15 mouse cellular contexts compared by ENCODE assay signal in the genomic region with DNA sequence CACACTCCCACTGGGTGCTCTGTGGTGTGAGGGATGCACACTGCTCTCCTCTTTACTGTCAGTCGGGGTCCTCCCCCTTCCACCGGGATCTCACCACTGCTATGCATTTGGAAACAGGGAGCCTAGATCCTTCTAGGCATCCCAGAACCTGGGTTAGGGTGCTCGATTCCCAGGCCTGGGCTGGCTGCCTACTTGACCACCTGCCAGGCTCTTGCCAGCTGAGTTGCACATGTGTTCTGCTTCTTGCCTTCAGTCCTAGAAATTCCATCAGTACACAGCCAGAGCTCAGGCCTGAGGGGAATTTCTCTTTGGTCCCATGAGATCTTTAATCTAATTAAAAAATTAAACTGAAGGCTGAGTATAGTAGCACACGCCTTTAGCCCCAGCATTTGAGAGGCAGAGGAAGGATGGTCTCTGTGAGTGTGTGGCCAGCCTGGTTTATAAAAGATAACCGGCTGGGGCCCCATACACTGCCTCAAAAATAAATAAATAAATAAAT. TPM values are rescaled to one million over a fixed set of nuclear protein-coding genes. Genes with fewer than 3 reads are reported as not detected.
DNase-seq lines count a peak whose midpoint lies in the region; ATAC-seq lines count a peak whose summit lies in the region.
"Had no signal": no experiment of that assay in that cellular context is flagged by ENCODE, and none has a peak within 500 bp of the region (broad histone marks: within the 10 kb centered on the region; RNA-seq: fewer than 3 reads in every experiment).

No protein-coding gene starts in this region.

- H3K9me3 ChIP-seq in forebrain, embryonic 12.5 days, result no peaks in the 10 kb centered on the region
- no peaks in the 10 kb centered on the region for H3K9me3 ChIP-seq in forebrain, embryonic 16.5 days (ENCODE audit: control insufficient read depth, low read length)
- H3K9me3 ChIP-seq in hindbrain, embryonic 13.5 days, result no peaks in the 10 kb centered on the region
- H3K9me3 ChIP-seq in hindbrain, embryonic 16.5 days (ENCODE audit: control insufficient read depth, low read length), result no peaks in the 10 kb centered on the region
- H3K9me3 ChIP-seq in embryonic facial prominence, embryonic 12.5 days, result no peaks in the 10 kb centered on the region
- H3K9me3 ChIP-seq: heart, embryonic 12.5 days; liver, embryonic 12.5 days had no signal

- peaks cover 23% of the 10 kb centered on the region for H3K4me1 ChIP-seq in forebrain, embryonic 12.5 days
- peaks cover 17% of the 10 kb centered on the region for H3K4me1 ChIP-seq in forebrain, embryonic 16.5 days (replicated peaks; ENCODE audit: control insufficient read depth, insufficient read depth, low read length)
- H3K4me1 ChIP-seq in hindbrain, embryonic 13.5 days (replicated peaks), result peaks cover 18% of the 10 kb centered on the region
- H3K4me1 ChIP-seq in hindbrain, embryonic 16.5 days (ENCODE audit: control insufficient read depth, insufficient read depth, low read depth, low read length), result peaks cover 9% of the 10 kb centered on the region
- H3K4me1 ChIP-seq in embryonic facial prominence, embryonic 12.5 days, result peaks cover 22% of the 10 kb centered on the region

- no peaks in the 10 kb centered on the region for H3K36me3 ChIP-seq in forebrain, embryonic 12.5 days (replicated peaks)
- no peaks in the 10 kb centered on the region for H3K36me3 ChIP-seq in forebrain, embryonic 16.5 days (ENCODE audit: control insufficient read depth, insufficient read depth)
- H3K36me3 ChIP-seq in hindbrain, embryonic 13.5 days, result no peaks in the 10 kb centered on the region
- H3K36me3 ChIP-seq in hindbrain, embryonic 16.5 days (ENCODE audit: control insufficient read depth, insufficient read depth, low read length), result no peaks in the 10 kb centered on the region
- 0 out of 2 replicates have a peak, but pooled peaks cover 6% of the 10 kb centered on the region for H3K36me3 ChIP-seq in embryonic facial prominence, embryonic 12.5 days
- H3K36me3 ChIP-seq: heart, embryonic 12.5 days; liver, embryonic 12.5 days had no signal

- peak overlapping the region; percentile 43; the same call in 1 of the 2 replicates for H3K27ac ChIP-seq in forebrain, embryonic 12.5 days
- H3K27ac ChIP-seq in forebrain, embryonic 16.5 days (ENCODE audit: low read length), result no peak overlapping the region
- H3K27ac ChIP-seq in hindbrain, embryonic 13.5 days, result peak overlapping the region; percentile 52; the same call in 1 of the 2 replicates
- H3K27ac ChIP-seq in hindbrain, embryonic 16.5 days (ENCODE audit: low read depth, low read length), result no peak overlapping the region
- peak overlapping the region; percentile 2; the same call in 1 of the 2 replicates for H3K27ac ChIP-seq in embryonic facial prominence, embryonic 12.5 days
- H3K27ac ChIP-seq: liver, embryonic 12.5 days had no signal

- DNase-seq in 3T3-L1 (ENCODE audit: low read depth, low spot score), result peak; percentile 45
- DNase-seq in left cerebral cortex, postnatal 10 days (ENCODE audit: extremely low spot score in 1 of 2, low spot score in 2 of 2), result no peak
- DNase-seq: cerebellum, adult 18-20 months; layer of hippocampus, postnatal 36 days; lung, postnatal 10 days had no signal

- ATAC-seq in forebrain, embryonic 12.5 days (ENCODE audit: low FRiP score), result no peak
- ATAC-seq in forebrain, embryonic 16.5 days, result no peak
- no peak for ATAC-seq in hindbrain, embryonic 13.5 days (ENCODE audit: low FRiP score)
- no peak for ATAC-seq in hindbrain, embryonic 16.5 days
- ATAC-seq in embryonic facial prominence, embryonic 12.5 days (ENCODE audit: insufficient number of reproducible peaks, insufficient read depth, low FRiP score, low TSS enrichment), result no peak
- ATAC-seq in megakaryocyte, adult 5-6 weeks (ENCODE audit: poor library complexity, severe bottlenecking), result no peak
- ATAC-seq: liver, embryonic 12.5 days had no signal

- intact Hi-C loops in left cerebral cortex, postnatal 10 days (cut with DNase I), result no loop called here

- no peak overlapping the region for H3K4me3 ChIP-seq in forebrain, embryonic 12.5 days (replicated peaks)
- no peak overlapping the region for H3K4me3 ChIP-seq in forebrain, embryonic 16.5 days (replicated peaks; ENCODE audit: low read length)
- H3K4me3 ChIP-seq in hindbrain, embryonic 13.5 days, result no peak overlapping the region
- no peak overlapping the region for H3K4me3 ChIP-seq in hindbrain, embryonic 16.5 days (ENCODE audit: low read length)
- H3K4me3 ChIP-seq in embryonic facial prominence, embryonic 12.5 days, result no peak overlapping the region
- H3K4me3 ChIP-seq: heart, embryonic 12.5 days; liver, embryonic 12.5 days had no signal

- WGBS in forebrain, embryonic 12.5 days, result 74% methylated on average over 5 of the region's 5 CpGs
- WGBS in forebrain, embryonic 16.5 days, result 75% methylated on average over 5 of the region's 5 CpGs
- 71% methylated on average over 5 of the region's 5 CpGs for WGBS in hindbrain, embryonic 13.5 days
- WGBS in hindbrain, embryonic 16.5 days, result 68% methylated on average over 5 of the region's 5 CpGs
- 68% methylated on average over 5 of the region's 5 CpGs for WGBS in embryonic facial prominence, embryonic 12.5 days

- no peak overlapping the region for H3K4me2 ChIP-seq in forebrain, embryonic 12.5 days
- no peak overlapping the region for H3K4me2 ChIP-seq in forebrain, embryonic 16.5 days (ENCODE audit: low read length)
- no peak overlapping the region for H3K4me2 ChIP-seq in hindbrain, embryonic 13.5 days
- no peak overlapping the region for H3K4me2 ChIP-seq in hindbrain, embryonic 16.5 days (ENCODE audit: low read length)
- H3K4me2 ChIP-seq in embryonic facial prominence, embryonic 12.5 days (replicated peaks), result no peak overlapping the region
- H3K4me2 ChIP-seq: heart, embryonic 12.5 days; liver, embryonic 12.5 days had no signal

- H3K27me3 ChIP-seq in forebrain, embryonic 12.5 days, result no peaks in the 10 kb centered on the region; the same call in 1 of the 2 replicates
- no peaks in the 10 kb centered on the region for H3K27me3 ChIP-seq in forebrain, embryonic 16.5 days (replicated peaks; ENCODE audit: control insufficient read depth, insufficient read depth, low read length)
- H3K27me3 ChIP-seq in hindbrain, embryonic 13.5 days, result 0 out of 2 replicates have a peak, but pooled peaks cover 5% of the 10 kb centered on the region
- no peaks in the 10 kb centered on the region for H3K27me3 ChIP-seq in hindbrain, embryonic 16.5 days (replicated peaks; ENCODE audit: control insufficient read depth, insufficient read depth, low read length)
- no peaks in the 10 kb centered on the region for H3K27me3 ChIP-seq in embryonic facial prominence, embryonic 12.5 days
- H3K27me3 ChIP-seq: heart, embryonic 12.5 days had no signal

- no peak overlapping the region for H3K9ac ChIP-seq in forebrain, embryonic 12.5 days
- no peak overlapping the region for H3K9ac ChIP-seq in forebrain, embryonic 16.5 days (replicated peaks; ENCODE audit: low read depth, low read length)
- 0 out of 2 replicates have a peak overlapping the region, but pooled peaks have one; percentile 24 for H3K9ac ChIP-seq in hindbrain, embryonic 13.5 days
- no peak overlapping the region for H3K9ac ChIP-seq in hindbrain, embryonic 16.5 days (ENCODE audit: low read depth, low read length)
- H3K9ac ChIP-seq in embryonic facial prominence, embryonic 12.5 days, result no peak overlapping the region
- H3K9ac ChIP-seq: heart, embryonic 12.5 days; liver, embryonic 12.5 days had no signal

RNA-seq across cellular contexts. Expression of gene Jund, which starts 8.8 kb away (rescaled TPM):
- polyA plus RNA-seq in forebrain, embryonic 12.5 days (2016; fragmentation: Nextera tagmentation; extraction: Ambion mirVana), result 153 and 165 TPM in 2 replicates
- polyA plus RNA-seq in forebrain, embryonic 16.5 days (2015; fragmentation: Nextera tagmentation; extraction: Ambion mirVana), result 54.6 and 57.7 TPM in 2 replicates
- polyA plus RNA-seq in hindbrain, embryonic 13.5 days (2015; fragmentation: Nextera tagmentation; extraction: Ambion mirVana), result 79.2 and 94.3 TPM in 2 replicates
- polyA plus RNA-seq in hindbrain, embryonic 16.5 days (2015; fragmentation: Nextera tagmentation; extraction: Ambion mirVana), result 60.0 and 69.0 TPM in 2 replicates
- 142 and 150 TPM in 2 replicates for polyA plus RNA-seq in embryonic facial prominence, embryonic 12.5 days (2016; fragmentation: Nextera tagmentation; extraction: Ambion mirVana)
- 26.7 and 44.1 TPM in 2 replicates for total RNA-seq in megakaryocyte, adult 5-6 weeks (2015)
- 24.0 and 28.9 TPM in 2 replicates for total RNA-seq in megakaryocyte, adult 5-6 weeks (2017)
- 100 to 1,000 TPM; 147 to 149 TPM for total RNA-seq in left cerebral cortex, postnatal 10 days (2021)

RNA-seq across cellular contexts. Expression of gene Iqcn, which starts 13.3 kb away (rescaled TPM):
- polyA plus RNA-seq in forebrain, embryonic 12.5 days (2016; fragmentation: Nextera tagmentation; extraction: Ambion mirVana), result 0.04 and 0.10 TPM in 2 replicates
- polyA plus RNA-seq in forebrain, embryonic 16.5 days (2015; fragmentation: Nextera tagmentation; extraction: Ambion mirVana), result 0.11 and 0.14 TPM in 2 replicates
- 0.04 and 0.09 TPM in 2 replicates for polyA plus RNA-seq in hindbrain, embryonic 13.5 days (2015; fragmentation: Nextera tagmentation; extraction: Ambion mirVana)
- 0.10 TPM in 1 of 2 replicates, not detected in the other for polyA plus RNA-seq in hindbrain, embryonic 16.5 days (2015; fragmentation: Nextera tagmentation; extraction: Ambion mirVana)
- polyA plus RNA-seq in embryonic facial prominence, embryonic 12.5 days (2016; fragmentation: Nextera tagmentation; extraction: Ambion mirVana), result not detected in 2 replicates
- 0.11 and 0.27 TPM in 2 replicates for total RNA-seq in megakaryocyte, adult 5-6 weeks (2015)
- total RNA-seq in megakaryocyte, adult 5-6 weeks (2017), result 0.04 TPM in 1 of 2 replicates, not detected in the other
- under 1 TPM in 1 of 2 experiments, not detected in 1; 0.19 TPM for total RNA-seq in left cerebral cortex, postnatal 10 days (2021)
- total RNA-seq: gastrocnemius, adult 18-20 months had no signal
- polyA plus RNA-seq: liver, embryonic 12.5 days had no signal

RNA-seq across cellular contexts. Expression of gene Lsm4, which starts 16.9 kb away (rescaled TPM):
- polyA plus RNA-seq in forebrain, embryonic 12.5 days (2016; fragmentation: Nextera tagmentation; extraction: Ambion mirVana), result 259 and 275 TPM in 2 replicates
- polyA plus RNA-seq in forebrain, embryonic 16.5 days (2015; fragmentation: Nextera tagmentation; extraction: Ambion mirVana), result 166 and 168 TPM in 2 replicates
- polyA plus RNA-seq in hindbrain, embryonic 13.5 days (2015; fragmentation: Nextera tagmentation; extraction: Ambion mirVana), result 191 and 193 TPM in 2 replicates
- 168 and 169 TPM in 2 replicates for polyA plus RNA-seq in hindbrain, embryonic 16.5 days (2015; fragmentation: Nextera tagmentation; extraction: Ambion mirVana)
- polyA plus RNA-seq in embryonic facial prominence, embryonic 12.5 days (2016; fragmentation: Nextera tagmentation; extraction: Ambion mirVana), result 303 and 326 TPM in 2 replicates
- total RNA-seq in megakaryocyte, adult 5-6 weeks (2015), result 82.1 and 84.4 TPM in 2 replicates
- 106 and 151 TPM in 2 replicates for total RNA-seq in megakaryocyte, adult 5-6 weeks (2017)
- 10 to 100 TPM; 68.2 to 80.4 TPM for total RNA-seq in left cerebral cortex, postnatal 10 days (2021)

RNA-seq across cellular contexts. Expression of gene Gm3336, which starts 28.4 kb away (rescaled TPM):
- not detected in 2 replicates for polyA plus RNA-seq in forebrain, embryonic 12.5 days (2016; fragmentation: Nextera tagmentation; extraction: Ambion mirVana)
- polyA plus RNA-seq in forebrain, embryonic 16.5 days (2015; fragmentation: Nextera tagmentation; extraction: Ambion mirVana), result not detected in 2 replicates
- polyA plus RNA-seq in hindbrain, embryonic 13.5 days (2015; fragmentation: Nextera tagmentation; extraction: Ambion mirVana), result not detected in 2 replicates
- polyA plus RNA-seq in hindbrain, embryonic 16.5 days (2015; fragmentation: Nextera tagmentation; extraction: Ambion mirVana), result 0.19 TPM in 1 of 2 replicates, not detected in the other
- polyA plus RNA-seq in embryonic facial prominence, embryonic 12.5 days (2016; fragmentation: Nextera tagmentation; extraction: Ambion mirVana), result not detected in 2 replicates
- total RNA-seq in megakaryocyte, adult 5-6 weeks (2015), result not detected in 2 replicates
- total RNA-seq in megakaryocyte, adult 5-6 weeks (2017), result not detected in 2 replicates
- not detected for total RNA-seq in left cerebral cortex, postnatal 10 days (2021)
- total RNA-seq: gastrocnemius, adult 18-20 months; layer of hippocampus, postnatal 36 days had no signal
- polyA plus RNA-seq: C2C12; heart, embryonic 12.5 days; liver, embryonic 12.5 days had no signal

RNA-seq across cellular contexts. Expression of gene Pgpep1, which starts 29.8 kb away (rescaled TPM):
- polyA plus RNA-seq in forebrain, embryonic 12.5 days (2016; fragmentation: Nextera tagmentation; extraction: Ambion mirVana), result 69.3 and 70.4 TPM in 2 replicates
- polyA plus RNA-seq in forebrain, embryonic 16.5 days (2015; fragmentation: Nextera tagmentation; extraction: Ambion mirVana), result 60.3 and 65.7 TPM in 2 replicates
- polyA plus RNA-seq in hindbrain, embryonic 13.5 days (2015; fragmentation: Nextera tagmentation; extraction: Ambion mirVana), result 103 and 105 TPM in 2 replicates
- 78.3 and 87.6 TPM in 2 replicates for polyA plus RNA-seq in hindbrain, embryonic 16.5 days (2015; fragmentation: Nextera tagmentation; extraction: Ambion mirVana)
- 59.5 and 70.4 TPM in 2 replicates for polyA plus RNA-seq in embryonic facial prominence, embryonic 12.5 days (2016; fragmentation: Nextera tagmentation; extraction: Ambion mirVana)
- 5.7 and 6.8 TPM in 2 replicates for total RNA-seq in megakaryocyte, adult 5-6 weeks (2015)
- total RNA-seq in megakaryocyte, adult 5-6 weeks (2017), result 1.5 and 4.0 TPM in 2 replicates
- total RNA-seq in left cerebral cortex, postnatal 10 days (2021), result 10 to 100 TPM; 11.5 to 15.9 TPM

Comparison
In these comparisons a context has a peak if more than half of its experiments do, and no peak if none do; other contexts are left out.
1. H3K27ac ChIP-seq: peak in forebrain, embryonic 12.5 days (single experiment), hindbrain, embryonic 13.5 days (single experiment) and embryonic facial prominence, embryonic 12.5 days (single experiment); none in forebrain, embryonic 16.5 days (single experiment) and hindbrain, embryonic 16.5 days (single experiment).